Mouse (Mus musculus): ENCODE results near the gene Bend5.

- TF ChIP-seq CTCF (conservative IDR thresholded peaks at IDR 0.05; ENCODE audit: insufficient read depth, insufficient read length, low read depth, low read length), result peak; percentile 88
- TF ChIP-seq POLR2A (IDR thresholded peaks at IDR 0.05; ENCODE audit: low read depth, low read length), result no peak
Observed at GRCm38 (mm10) chr4:111495949-111496348, 81.1 kb downstream of the Bend5 start.
